Mouse (Mus musculus): ENCODE data around the gene Gm21028. TPM values are rescaled to one million over a fixed set of nuclear protein-coding genes. Genes with fewer than 3 reads are reported as not detected.
"Not testable (repeated sequence)": the region's sequence is repeated elsewhere in the genome, so short reads cannot be mapped to it uniquely, and the experiment has no call there.

Gm21028 gene
- polyA plus RNA-seq (2017; shearing (Covaris generic)) = not detected

DNA sequence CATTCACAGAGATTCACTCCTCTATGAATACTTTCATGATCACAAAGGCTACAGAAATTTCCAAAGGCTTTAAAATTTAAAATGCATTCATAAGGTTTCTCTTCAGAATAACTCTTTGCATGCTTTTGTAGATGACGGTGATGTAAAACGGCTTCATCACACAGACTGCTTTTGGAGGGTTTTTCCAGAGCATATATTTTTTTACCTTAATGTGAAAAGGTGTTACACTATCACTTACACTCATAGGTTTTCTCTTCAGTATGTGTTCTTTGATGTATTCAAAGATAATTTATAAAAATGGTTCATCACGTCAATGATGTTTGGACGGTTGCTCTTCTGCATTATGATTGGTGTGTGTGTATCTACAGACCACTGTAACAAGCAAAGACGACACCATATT, at the start of gene Gm21028:
Gene Gm21028, minus strand, starts transcription at position 101 of the 400 bp plus-strand sequence.
- no peak for ATAC-seq

DNA sequence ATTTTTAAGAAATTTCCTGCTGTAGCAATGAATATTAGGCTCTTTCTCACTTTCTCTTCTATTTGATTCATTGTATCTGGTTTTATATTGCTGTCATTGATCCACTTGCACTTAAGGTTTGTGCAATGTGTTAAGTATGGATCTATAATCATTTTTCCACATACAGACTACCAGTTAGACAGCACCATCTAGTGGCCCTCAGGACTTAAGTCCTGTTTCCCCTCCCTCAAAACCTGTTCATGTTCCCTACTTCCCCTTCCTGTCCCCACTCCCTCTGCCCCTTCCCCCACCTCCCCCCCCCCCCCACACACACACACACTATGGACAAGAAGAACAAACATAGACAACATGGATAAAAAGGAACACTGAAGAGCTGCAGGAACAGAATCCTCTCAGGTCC, 17.3 kb upstream of the Gm21028 start:
- not testable (repeated sequence) for ATAC-seq

DNA sequence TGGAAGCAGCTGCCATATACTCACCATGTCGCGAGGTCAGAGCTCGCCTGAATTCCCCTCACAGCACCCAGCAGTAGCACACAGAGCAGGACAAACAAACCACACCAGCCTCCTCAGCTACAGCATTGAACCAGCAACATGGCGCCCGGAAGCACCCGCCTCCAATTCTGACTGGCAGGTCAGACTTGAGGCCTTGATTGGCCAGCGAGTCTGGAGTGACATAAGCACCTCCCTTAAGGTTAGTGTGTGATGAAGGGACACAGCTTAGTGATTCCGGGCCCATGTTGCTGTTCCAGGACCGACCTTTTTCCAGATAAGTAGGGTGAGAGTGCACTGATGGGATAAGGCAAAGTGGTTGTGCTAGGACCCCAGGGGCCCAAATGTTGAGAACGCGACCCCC, 14.0 kb upstream of the Gm21028 start, which contains the start of gene Zfp977:
Gene Zfp977, minus strand, starts transcription at position 135 of the 400 bp plus-strand sequence.
- not testable (repeated sequence) for ATAC-seq

DNA sequence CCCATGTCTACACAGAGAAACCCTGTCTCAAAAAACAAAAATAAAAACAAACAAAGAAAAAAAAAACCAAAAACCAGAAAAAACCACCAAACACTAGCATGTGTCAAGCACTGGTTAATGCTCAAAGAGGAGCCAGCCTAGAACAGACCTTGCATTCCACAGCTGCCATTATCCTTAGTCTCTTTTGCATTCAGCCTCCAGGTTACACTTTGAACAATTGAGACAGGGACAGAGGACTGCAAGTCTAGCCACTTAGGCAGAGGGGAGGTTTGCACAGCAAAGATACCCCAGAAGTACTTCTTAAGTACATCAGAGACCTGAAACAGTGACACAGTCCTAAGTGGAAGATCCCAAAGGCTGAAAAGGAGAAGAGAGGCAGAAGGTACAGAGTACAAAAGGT, 12.9 kb upstream of the Gm21028 start:
- ATAC-seq = not testable (repeated sequence)

DNA sequence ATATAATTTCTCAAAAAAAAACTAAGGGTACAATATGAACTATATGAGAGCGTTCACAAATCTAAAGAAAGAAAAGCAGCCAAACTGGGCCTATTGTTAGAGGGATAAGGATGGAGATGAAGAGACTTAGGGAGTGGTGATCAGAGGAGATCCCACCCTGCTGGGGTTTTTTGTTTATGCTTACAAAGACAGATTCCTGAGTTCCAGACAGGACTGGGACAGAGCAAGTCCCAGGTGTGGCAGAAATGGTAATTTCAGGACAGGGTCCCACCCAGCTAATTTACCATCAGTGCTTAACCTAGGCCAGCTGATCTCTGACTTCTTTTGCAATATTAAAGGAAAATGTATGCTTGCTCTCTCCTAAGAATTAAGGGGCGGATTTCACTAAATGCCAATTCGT, 26.6 kb downstream of the Gm21028 start:
- no peak for ATAC-seq

Other genes with a start within 250 kb of the Gm21028 start
- gene 4933421I07Rik, start 130.5 kb downstream of the Gm21028 start, polyA plus RNA-seq (2017; shearing (Covaris generic)) = not detected
- 10 to 100 TPM; 36.0 to 45.9 TPM for gene Zfp141, start 72.8 kb downstream of the Gm21028 start, polyA plus RNA-seq (2017; shearing (Covaris generic))
- not detected for gene Zfp977, start 14.0 kb upstream of the Gm21028 start, polyA plus RNA-seq (2017; shearing (Covaris generic))
- 1 to 10 TPM in 1 of 2 experiments, under 1 TPM in 1; 0.70 to 1.2 TPM for gene Zfp976, start 64.0 kb upstream of the Gm21028 start, polyA plus RNA-seq (2017; shearing (Covaris generic))
- 1 to 10 TPM; 4.2 to 5.6 TPM for gene Zfp975, start 114.2 kb upstream of the Gm21028 start, polyA plus RNA-seq (2017; shearing (Covaris generic))
- not detected for gene Gm17067, start 148.4 kb upstream of the Gm21028 start, polyA plus RNA-seq (2017; shearing (Covaris generic))
- gene Vmn2r62, start 214.9 kb upstream of the Gm21028 start, polyA plus RNA-seq (2017; shearing (Covaris generic)) = not detected

Measured in CD4-positive, CD25-positive, alpha-beta regulatory T cell, adult 4 months (primary cell).